Mouse (Mus musculus): ENCODE results near the gene Erc1. TPM values are rescaled to one million over a fixed set of nuclear protein-coding genes. Genes with fewer than 3 reads are reported as not detected.
"Not testable (repeated sequence)": the region's sequence is repeated elsewhere in the genome, so short reads cannot be mapped to it uniquely, and the experiment has no call there.

The Erc1 gene
- polyA plus RNA-seq, 1 experiment from 2014 or later = 22.1 TPM

DNA sequence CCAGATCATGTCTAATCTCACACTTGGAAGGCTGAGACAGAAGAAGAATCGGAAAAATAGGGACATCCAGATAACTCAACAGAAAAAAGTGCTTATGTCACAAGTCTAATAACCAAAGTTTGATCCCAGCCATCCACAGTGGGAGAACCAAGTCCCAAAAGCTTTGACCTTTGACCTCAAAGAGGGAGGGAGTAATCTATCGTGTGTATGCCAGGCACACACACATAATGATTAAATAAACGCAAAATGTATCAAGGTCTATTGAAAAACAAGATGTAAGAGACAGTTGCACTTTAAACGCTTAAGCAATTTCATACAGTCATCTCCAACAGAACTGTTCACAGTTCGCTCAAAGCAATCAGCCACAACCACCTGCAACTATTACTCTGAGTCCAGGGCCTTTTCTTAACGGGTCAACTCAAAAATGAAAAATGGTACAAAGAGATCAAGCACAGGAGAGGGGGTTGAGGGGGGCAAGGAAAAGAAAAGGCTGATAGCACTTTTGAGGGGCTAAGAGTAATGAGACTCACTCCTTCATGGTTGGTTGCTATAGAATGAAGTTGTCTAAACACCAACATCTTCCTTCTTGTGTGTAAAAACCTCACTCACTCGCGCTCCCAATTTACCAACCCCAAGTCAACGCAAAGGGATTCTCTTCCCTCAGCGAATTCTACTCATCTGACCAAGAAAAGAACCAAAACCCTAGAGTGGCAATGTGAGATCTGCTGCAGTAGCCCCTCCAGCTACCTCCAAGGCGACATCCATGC, 1.0 kb downstream of the Erc1 start:
- no peak for ATAC-seq (ENCODE audit: insufficient number of reproducible peaks, low FRiP score, low TSS enrichment, low read depth)
- H3K4me1 ChIP-seq = peaks cover 14% of the 10 kb centered on the region
- no peaks in the 10 kb centered on the region for H3K9me3 ChIP-seq
- H3K4me2 ChIP-seq = peak overlapping the region; percentile 63
- H3K27ac ChIP-seq = peak overlapping the region; percentile 97; the same call in 1 of the 2 replicates
- H3K4me3 ChIP-seq = peak overlapping the region; percentile 93
- no peaks in the 10 kb centered on the region for H3K27me3 ChIP-seq
- WGBS = 23% methylated on average over 11 of the region's 11 CpGs
- peak overlapping the region; percentile 78 for H3K9ac ChIP-seq
- H3K36me3 ChIP-seq = no peaks in the 10 kb centered on the region

DNA sequence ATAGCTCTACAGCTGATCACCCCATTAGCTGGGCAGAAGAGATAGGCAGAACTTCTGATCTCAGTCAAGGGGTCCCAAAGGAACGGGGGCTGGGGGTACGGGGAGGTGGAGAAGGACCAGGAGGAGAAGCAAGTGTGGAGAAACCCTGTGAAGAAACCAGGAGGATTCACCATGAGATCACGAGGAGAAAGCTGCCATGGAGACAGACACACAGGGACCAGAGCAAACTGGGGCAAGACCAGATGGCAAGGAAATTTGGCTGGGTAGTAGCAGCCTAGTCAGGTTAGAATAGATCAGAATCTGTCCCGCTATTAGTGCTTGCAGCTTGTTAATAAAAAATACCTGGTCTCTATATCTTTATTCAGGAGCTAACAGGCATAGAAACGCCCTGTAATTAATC, 18.0 kb downstream of the Erc1 start:
- no peak overlapping the region for H3K4me3 ChIP-seq
- peaks cover under 1% of the 10 kb centered on the region; the same call in 1 of the 2 replicates for H3K36me3 ChIP-seq
- no peaks in the 10 kb centered on the region; the same call in 1 of the 2 replicates for H3K4me1 ChIP-seq
- H3K27ac ChIP-seq = no peak overlapping the region
- no peak overlapping the region for H3K9ac ChIP-seq
- H3K27me3 ChIP-seq = no peaks in the 10 kb centered on the region
- no peak overlapping the region for H3K4me2 ChIP-seq
- WGBS = 77% methylated on average over 5 of the region's 5 CpGs
- no peak for ATAC-seq (ENCODE audit: insufficient number of reproducible peaks, low FRiP score, low TSS enrichment, low read depth)
- H3K9me3 ChIP-seq = no peaks in the 10 kb centered on the region

DNA sequence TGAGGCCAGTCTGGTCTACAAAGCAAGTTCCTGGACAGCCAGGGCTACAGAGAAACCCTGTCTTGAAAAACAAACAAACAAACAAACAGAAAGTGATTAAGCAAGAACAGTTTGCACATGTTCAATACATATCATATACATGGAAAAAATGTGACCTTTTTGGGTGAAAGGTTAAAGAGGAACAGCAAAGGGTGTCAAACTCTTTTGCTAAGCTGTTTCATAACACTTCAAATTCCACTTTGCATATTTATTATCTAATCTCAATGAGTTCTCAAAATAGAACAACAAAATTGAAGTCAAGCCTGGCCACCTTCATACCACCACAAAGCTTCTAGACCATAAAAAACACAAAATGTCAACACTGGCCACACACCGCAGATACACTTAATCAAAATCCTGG, 19.8 kb downstream of the Erc1 start:
- Histone ChIP-seq H3K36me3 (peaks cover 12% of the 10 kb centered on the region; the same call in 1 of the 2 replicates), H3K27ac (no peak overlapping the region), H3K4me3 (no peak overlapping the region), H3K4me2 (no peak overlapping the region), H3K27me3 (no peaks in the 10 kb centered on the region), H3K9me3 (no peaks in the 10 kb centered on the region), H3K4me1 (no peaks in the 10 kb centered on the region; the same call in 1 of the 2 replicates), H3K9ac (no peak overlapping the region)
- 94% methylated on average over 1 of the region's 1 CpGs for WGBS
- no peak for ATAC-seq (ENCODE audit: insufficient number of reproducible peaks, low FRiP score, low TSS enrichment, low read depth)

DNA sequence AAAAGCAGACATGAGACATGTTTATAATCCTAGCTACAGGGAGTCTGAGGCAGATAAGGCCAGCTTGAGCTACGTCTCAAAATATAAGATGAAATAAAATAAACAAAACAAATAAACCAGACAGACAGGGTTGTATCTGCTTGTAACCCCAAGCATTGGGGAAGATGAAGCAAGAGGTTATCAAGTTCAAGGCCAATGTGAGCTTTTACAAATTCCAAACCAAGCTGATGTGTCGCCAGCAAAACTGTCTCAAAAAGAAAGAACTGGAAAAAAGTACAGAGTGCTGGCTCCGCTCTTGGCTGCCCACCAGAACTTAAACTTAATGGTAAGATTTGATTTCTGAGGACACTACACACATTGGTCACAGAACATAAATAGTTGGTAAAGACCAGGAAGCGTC, 21.3 kb downstream of the Erc1 start:
- Histone ChIP-seq H3K27me3 (no peaks in the 10 kb centered on the region), H3K4me2 (no peak overlapping the region), H3K4me1 (no peaks in the 10 kb centered on the region; the same call in 1 of the 2 replicates), H3K36me3 (peaks cover 16% of the 10 kb centered on the region; the same call in 1 of the 2 replicates), H3K27ac (no peak overlapping the region), H3K9me3 (no peaks in the 10 kb centered on the region), H3K9ac (no peak overlapping the region), H3K4me3 (no peak overlapping the region)
- WGBS = 82% methylated on average over 4 of the region's 4 CpGs
- ATAC-seq (ENCODE audit: insufficient number of reproducible peaks, low FRiP score, low TSS enrichment, low read depth) = no peak

DNA sequence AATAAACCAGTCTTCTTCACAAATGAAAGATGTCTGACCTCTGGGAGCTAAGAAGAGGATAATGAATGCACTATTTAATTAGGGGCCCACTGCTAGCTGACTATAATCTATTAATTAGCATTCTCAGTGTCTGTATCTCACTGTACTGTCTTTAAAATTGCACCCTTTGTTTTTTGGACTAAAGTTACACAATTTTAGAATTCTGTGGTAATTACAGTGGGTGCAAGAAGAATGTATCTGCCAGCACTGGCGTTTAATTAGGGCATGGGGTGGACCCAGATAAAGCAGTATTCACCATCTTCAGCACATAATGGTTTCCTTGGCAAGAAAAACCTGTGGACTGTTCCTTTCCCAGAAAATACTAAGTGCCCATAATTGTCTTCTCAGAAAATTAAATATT, 25.8 kb downstream of the Erc1 start:
- Histone ChIP-seq H3K27ac (no peak overlapping the region), H3K36me3 (peaks cover 21% of the 10 kb centered on the region; the same call in 1 of the 2 replicates)
- 71% methylated on average over 1 of the region's 1 CpGs for WGBS

DNA sequence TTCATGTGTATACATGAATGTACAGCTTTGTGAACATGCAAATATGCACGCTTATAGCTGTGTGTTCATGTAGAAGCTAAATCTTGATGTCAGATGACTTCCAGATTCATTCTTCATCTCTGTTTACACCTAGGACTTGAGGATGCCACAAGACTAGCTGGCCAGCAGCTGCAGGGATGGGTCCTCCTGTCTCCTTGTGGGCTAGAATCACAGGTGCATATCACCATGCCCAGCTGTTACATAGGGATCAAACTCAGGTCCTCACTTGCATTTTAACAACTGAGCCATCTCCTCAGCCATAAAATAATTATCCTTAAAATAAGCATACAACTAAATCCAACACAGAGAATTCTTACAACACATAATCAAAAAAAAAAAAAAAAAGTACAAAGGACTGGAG, 26.8 kb downstream of the Erc1 start:
- H3K4me2 ChIP-seq = no peak overlapping the region
- 98% methylated on average over 1 of the region's 1 CpGs for WGBS

More for the DNA sequence above, 25.8 kb downstream of the Erc1 start:
- H3K4me1 ChIP-seq = no peaks in the 10 kb centered on the region; the same call in 1 of the 2 replicates
- no peak overlapping the region for H3K4me3 ChIP-seq
- H3K4me2 ChIP-seq = no peak overlapping the region
- no peaks in the 10 kb centered on the region for H3K9me3 ChIP-seq
- no peak for ATAC-seq (ENCODE audit: insufficient number of reproducible peaks, low FRiP score, low TSS enrichment, low read depth)
- H3K27me3 ChIP-seq = no peaks in the 10 kb centered on the region
- no peak overlapping the region for H3K9ac ChIP-seq

DNA sequence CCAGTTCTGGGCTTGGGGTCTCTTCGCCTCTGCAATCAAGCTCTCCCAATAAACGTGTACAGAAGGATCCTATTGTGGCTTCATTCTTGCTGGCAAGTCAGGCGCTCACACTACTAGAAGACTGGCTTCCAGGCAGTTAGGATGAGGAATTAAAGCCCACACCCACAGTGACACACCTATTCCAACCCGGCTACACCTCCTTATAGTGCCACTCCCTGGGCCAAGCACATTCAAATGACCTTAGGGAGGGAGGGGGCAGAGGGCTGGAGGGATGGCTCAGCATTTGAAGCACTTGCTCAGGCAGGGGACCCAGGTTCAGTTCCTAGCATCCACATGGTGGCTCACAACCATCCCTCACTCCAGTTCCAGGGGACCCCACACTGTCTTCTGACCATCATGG, 29.4 kb downstream of the Erc1 start:
- no peak for ATAC-seq (ENCODE audit: insufficient number of reproducible peaks, low FRiP score, low TSS enrichment, low read depth)
- Histone ChIP-seq H3K27me3 (no peaks in the 10 kb centered on the region), H3K4me3 (no peak overlapping the region), H3K4me2 (no peak overlapping the region), H3K9ac (no peak overlapping the region), H3K27ac (no peak overlapping the region), H3K36me3 (peaks cover 12% of the 10 kb centered on the region; the same call in 1 of the 2 replicates), H3K9me3 (no peaks in the 10 kb centered on the region), H3K4me1 (no peaks in the 10 kb centered on the region)
- 88% methylated on average over 4 of the region's 4 CpGs for WGBS

More for the DNA sequence above, 26.8 kb downstream of the Erc1 start:
- H3K9ac ChIP-seq = no peak overlapping the region
- no peak for ATAC-seq (ENCODE audit: insufficient number of reproducible peaks, low FRiP score, low TSS enrichment, low read depth)
- no peaks in the 10 kb centered on the region for H3K9me3 ChIP-seq
- H3K4me1 ChIP-seq = no peaks in the 10 kb centered on the region
- no peak overlapping the region for H3K27ac ChIP-seq
- peaks cover 21% of the 10 kb centered on the region; the same call in 1 of the 2 replicates for H3K36me3 ChIP-seq
- H3K4me3 ChIP-seq = no peak overlapping the region
- H3K27me3 ChIP-seq = no peaks in the 10 kb centered on the region

DNA sequence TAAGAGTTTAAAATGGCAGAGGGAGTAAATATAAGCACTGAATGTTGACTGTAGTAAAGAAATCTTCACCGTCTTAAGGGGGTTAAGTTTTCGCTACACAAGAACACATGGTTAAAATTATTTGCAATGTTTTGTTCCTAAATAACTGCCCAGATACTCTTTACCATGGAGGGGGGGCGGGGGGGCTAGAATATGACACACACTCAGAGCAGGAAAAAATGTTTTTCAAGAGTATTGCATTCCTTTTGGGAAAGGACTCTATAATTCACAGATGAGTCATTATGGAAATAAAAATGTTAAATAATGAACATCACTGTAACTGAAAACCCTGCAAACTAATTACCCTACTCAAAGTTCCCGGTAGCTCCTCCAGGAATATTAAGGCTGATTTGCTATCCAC, 32.5 kb downstream of the Erc1 start:
- H3K4me1 ChIP-seq = no peaks in the 10 kb centered on the region
- H3K27ac ChIP-seq = no peak overlapping the region
- no peaks in the 10 kb centered on the region for H3K9me3 ChIP-seq
- peaks cover 13% of the 10 kb centered on the region; the same call in 1 of the 2 replicates for H3K36me3 ChIP-seq
- no peak overlapping the region for H3K9ac ChIP-seq
- WGBS = 71% methylated on average over 4 of the region's 4 CpGs
- H3K4me2 ChIP-seq = no peak overlapping the region
- H3K27me3 ChIP-seq = no peaks in the 10 kb centered on the region
- ATAC-seq (ENCODE audit: insufficient number of reproducible peaks, low FRiP score, low TSS enrichment, low read depth) = no peak
- no peak overlapping the region for H3K4me3 ChIP-seq

DNA sequence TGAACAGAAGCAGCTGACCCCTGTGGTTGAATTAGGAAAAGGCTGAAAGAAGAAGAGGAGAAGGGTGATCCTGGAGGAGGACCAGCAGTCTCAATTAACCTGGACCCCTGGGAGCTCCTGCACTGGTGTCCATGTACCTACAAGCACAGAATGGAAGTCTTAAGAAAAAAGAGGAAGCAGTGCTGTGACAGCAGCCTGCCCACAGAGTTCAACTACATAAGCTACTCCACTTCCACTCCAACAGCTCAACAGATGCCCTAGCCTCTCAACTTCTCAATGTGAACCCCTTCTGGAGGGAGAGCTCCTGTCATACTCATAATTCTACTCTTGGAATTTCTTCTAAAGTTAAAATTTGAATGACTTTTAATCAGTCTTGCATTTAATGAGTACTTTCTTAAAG, 34.9 kb downstream of the Erc1 start:
- not testable (repeated sequence) for H3K27me3 ChIP-seq; H3K4me2 ChIP-seq; H3K4me3 ChIP-seq; H3K9me3 ChIP-seq; H3K4me1 ChIP-seq; ATAC-seq (ENCODE audit: insufficient number of reproducible peaks, low FRiP score, low TSS enrichment, low read depth); H3K27ac ChIP-seq; H3K9ac ChIP-seq
- H3K36me3 ChIP-seq = peaks cover 13% of the 10 kb centered on the region; the same call in 1 of the 2 replicates

DNA sequence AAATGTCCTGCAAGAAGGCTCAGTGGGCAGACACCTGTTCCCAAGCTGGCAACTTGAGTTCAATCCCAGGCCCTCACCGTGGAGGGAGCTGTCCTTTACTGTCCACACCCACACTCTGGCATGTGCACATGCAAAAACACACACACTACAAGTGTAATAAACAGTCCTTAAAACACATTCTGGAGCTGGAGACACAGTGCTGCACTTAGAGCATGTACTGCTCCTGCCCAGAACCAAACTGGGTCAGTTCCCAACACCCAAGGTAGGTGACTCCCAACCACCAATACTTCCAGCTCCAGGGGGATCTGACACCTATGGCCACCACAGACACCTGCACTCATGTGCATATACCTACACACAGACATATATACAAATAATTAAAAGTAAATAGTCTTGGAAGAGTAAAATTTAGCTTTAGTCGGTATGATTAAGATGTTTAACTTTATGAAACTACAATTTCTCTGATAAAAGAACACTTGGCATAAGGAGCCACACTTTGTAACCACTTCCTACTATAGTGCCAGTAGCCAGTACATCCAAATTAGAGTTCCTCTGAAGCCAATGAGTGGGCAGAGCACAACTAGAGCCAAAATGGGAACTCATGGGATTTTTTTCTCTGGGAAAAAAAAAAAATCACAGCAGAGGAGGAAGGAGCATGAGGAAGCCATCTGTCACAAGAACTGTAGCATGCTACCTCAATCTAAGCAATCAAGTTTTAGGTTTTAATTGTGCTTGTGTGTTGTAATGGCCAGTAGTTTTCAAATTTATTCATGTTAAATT, 39.1 kb downstream of the Erc1 start:
- no peaks in the 10 kb centered on the region for H3K27me3 ChIP-seq
- ATAC-seq (ENCODE audit: insufficient number of reproducible peaks, low FRiP score, low TSS enrichment, low read depth) = no peak
- no peak overlapping the region for H3K27ac ChIP-seq
- H3K9ac ChIP-seq = no peak overlapping the region
- WGBS = 75% methylated on average over 2 of the region's 2 CpGs
- H3K4me1 ChIP-seq = no peaks in the 10 kb centered on the region
- H3K9me3 ChIP-seq = no peaks in the 10 kb centered on the region
- peaks cover 8% of the 10 kb centered on the region; the same call in 1 of the 2 replicates for H3K36me3 ChIP-seq
- no peak overlapping the region for H3K4me2 ChIP-seq
- H3K4me3 ChIP-seq = no peak overlapping the region

DNA sequence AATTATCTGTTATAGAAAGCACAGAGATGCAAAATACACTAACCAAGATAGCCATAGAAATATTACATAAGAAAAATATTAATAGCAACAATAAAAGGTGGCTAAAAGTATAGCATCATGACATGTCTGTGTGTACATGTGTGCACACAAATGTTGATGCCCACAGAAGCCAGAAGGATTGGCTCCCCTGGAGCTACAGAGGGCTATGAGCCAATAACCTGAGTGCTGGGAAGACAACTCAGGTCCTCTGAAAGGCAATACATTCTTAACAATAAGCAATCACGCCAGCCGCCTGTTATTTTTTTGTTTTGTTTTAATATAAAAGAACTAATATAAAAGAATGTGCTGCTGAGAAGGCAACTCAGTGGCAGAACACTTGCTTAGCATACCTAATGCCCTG, 44.7 kb downstream of the Erc1 start:
- H3K4me3 ChIP-seq = no peak overlapping the region
- H3K27ac ChIP-seq = no peak overlapping the region
- no peaks in the 10 kb centered on the region for H3K36me3 ChIP-seq
- no peak overlapping the region for H3K4me2 ChIP-seq
- no peaks in the 10 kb centered on the region for H3K9me3 ChIP-seq
- no peak overlapping the region for H3K9ac ChIP-seq
- ATAC-seq (ENCODE audit: insufficient number of reproducible peaks, low FRiP score, low TSS enrichment, low read depth) = no peak
- no peaks in the 10 kb centered on the region for H3K4me1 ChIP-seq
- H3K27me3 ChIP-seq = no peaks in the 10 kb centered on the region
- WGBS = 92% methylated on average over 2 of the region's 2 CpGs

DNA sequence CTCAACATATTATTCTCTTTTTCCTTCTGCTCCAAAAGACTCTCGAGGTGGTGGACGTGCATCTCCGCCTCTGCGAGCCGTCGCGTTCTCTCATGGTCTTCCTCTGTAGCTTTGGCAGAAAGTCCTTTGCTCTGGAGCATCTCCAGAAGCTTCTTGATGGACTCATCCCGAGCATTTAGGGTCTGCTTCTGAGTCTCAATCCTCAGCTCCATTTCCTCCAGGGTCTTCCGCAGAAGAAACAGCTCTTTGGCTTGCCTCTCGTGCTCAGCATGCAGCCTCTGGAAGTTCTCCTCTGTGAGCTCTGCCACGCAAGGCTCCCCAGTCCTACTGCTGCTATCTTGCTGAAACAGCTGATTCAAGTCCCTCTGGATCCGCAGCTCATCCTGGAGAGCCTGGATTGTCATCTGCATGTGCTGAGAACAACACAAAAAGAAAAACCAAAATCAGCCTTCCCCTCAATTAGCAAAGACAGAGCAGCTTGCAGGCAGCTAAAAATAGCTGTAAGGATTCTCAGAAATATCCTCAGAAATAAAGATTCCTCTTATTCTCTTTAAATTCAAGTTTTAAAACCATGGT, 51.0 kb downstream of the Erc1 start:
- H3K4me1 ChIP-seq = no peaks in the 10 kb centered on the region
- no peaks in the 10 kb centered on the region for H3K9me3 ChIP-seq
- H3K4me3 ChIP-seq = no peak overlapping the region
- no peak overlapping the region for H3K27ac ChIP-seq
- H3K4me2 ChIP-seq = no peak overlapping the region
- H3K36me3 ChIP-seq = peaks cover 4% of the 10 kb centered on the region; the same call in 1 of the 2 replicates
- no peak overlapping the region for H3K9ac ChIP-seq
- H3K27me3 ChIP-seq = no peaks in the 10 kb centered on the region
- WGBS = 91% methylated on average over 12 of the region's 12 CpGs
- no peak for ATAC-seq (ENCODE audit: insufficient number of reproducible peaks, low FRiP score, low TSS enrichment, low read depth)
